Mouse (Mus musculus) cerebellum, adult 2 months (tissue): Measurements from ENCODE around the gene Tedc1.

Source experiments
- CTCF ChIP-seq: fragments of 200-500 bp; IDR thresholded peaks from 2 replicates; pipeline ENCODE4 v1.5.1; 2011; ENCODE audit warnings: low read depth, mild to moderate bottlenecking, control low read depth, low read length, moderate library complexity, borderline replicate concordance; ENCODE audit not compliant: insufficient read depth
- POLR2A ChIP-seq: fragments of 200-500 bp; IDR thresholded peaks from 2 replicates; pipeline ENCODE4 v1.6.1; 2011; ENCODE audit warnings: low read length, control low read depth, borderline replicate concordance; ENCODE audit not compliant: insufficient read depth

DNA sequence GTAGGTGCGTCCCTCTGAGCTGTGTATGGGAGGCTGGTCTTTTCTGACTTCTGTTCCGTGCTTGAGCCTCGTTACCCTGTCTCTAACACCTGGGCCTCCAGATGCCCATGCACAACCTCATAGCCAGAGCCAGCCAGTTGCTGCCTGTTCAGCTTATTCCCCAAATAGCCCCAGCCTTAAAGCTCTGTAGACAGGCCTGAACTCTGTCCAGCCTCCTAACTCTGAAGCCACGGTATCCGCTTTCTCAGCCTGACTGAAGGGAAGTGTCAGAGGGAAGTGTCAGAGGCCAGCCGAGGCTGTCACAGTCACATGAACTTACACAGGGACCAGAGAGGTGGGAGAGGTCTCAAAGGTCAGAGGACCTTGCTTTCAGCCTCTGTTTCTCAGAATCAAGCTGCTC, 31.5 kb upstream of the Tedc1 start:
- TF ChIP-seq POLR2A (no peak), CTCF (no peak)
